Mouse (Mus musculus): ENCODE results near the gene Lsamp. TPM values are rescaled to one million over a fixed set of nuclear protein-coding genes. Genes with fewer than 3 reads are reported as not detected.

Gene Lsamp
- polyA plus RNA-seq, 1 experiment, result 0.04 TPM

- TF ChIP-seq POLR2A (IDR thresholded peaks at IDR 0.05; ENCODE audit: low read depth, low read length) (no peak), CTCF (IDR thresholded peaks at IDR 0.05; ENCODE audit: extremely low read depth, insufficient read depth, insufficient read length, insufficient replicate concordance) (no peak)
- no peaks in the 10 kb centered on the region for H3K4me1 ChIP-seq (ENCODE audit: control insufficient read depth, insufficient read depth, insufficient read length)
- H3K27ac ChIP-seq (ENCODE audit: insufficient read depth, low read length), result no peak overlapping the region
- no peak for DNase-seq (ENCODE audit: low read depth in 1 of 2, low spot score in 2 of 2)
- H3K4me3 ChIP-seq (ENCODE audit: extremely low read depth, insufficient read depth, insufficient read length), result no peak overlapping the region
- no peaks in the 10 kb centered on the region for H3K27me3 ChIP-seq (ENCODE audit: control insufficient read depth, insufficient read depth, low read length)
- no peaks in the 10 kb centered on the region for H3K36me3 ChIP-seq (ENCODE audit: control insufficient read depth, insufficient read depth, low read length)
- 80% methylated on average over 7 of the region's 7 CpGs for WGBS
Measured at GRCm38 (mm10) chr16:40509146-40510030, 525.2 kb downstream of the Lsamp start.

DNA sequence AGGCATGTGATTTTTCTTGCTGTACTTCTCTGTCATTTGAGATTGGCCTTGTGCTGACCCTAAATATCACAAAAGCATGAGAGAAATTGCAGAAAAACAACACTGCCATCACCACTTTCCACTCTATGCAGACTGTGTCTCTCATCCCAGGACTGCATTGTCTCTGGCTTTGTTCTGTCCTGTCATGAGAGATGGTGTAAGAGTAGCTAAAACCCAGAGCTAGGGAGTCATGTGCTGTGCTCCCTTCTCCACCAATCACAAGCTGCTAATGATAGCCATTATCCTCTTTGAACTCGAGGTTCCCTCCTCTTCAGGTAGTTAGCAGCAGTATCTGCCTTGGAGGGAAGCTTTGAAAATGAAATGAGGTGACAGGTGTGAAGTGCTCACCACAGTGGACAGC, 552.6 kb downstream of the Lsamp start:
- Histone ChIP-seq H3K4me1 (ENCODE audit: control insufficient read depth, insufficient read depth, insufficient read length) (no peaks in the 10 kb centered on the region; the same call in 1 of the 2 replicates), H3K36me3 (ENCODE audit: control insufficient read depth, insufficient read depth, low read length) (no peaks in the 10 kb centered on the region), H3K27ac (ENCODE audit: insufficient read depth, low read length) (no peak overlapping the region), H3K27me3 (ENCODE audit: control insufficient read depth, insufficient read depth, low read length) (no peaks in the 10 kb centered on the region), H3K4me3 (ENCODE audit: extremely low read depth, insufficient read depth, insufficient read length) (no peak overlapping the region)
- DNase-seq (ENCODE audit: low read depth in 1 of 2, low spot score in 2 of 2), result no peak
- 9% methylated on average over 1 of the region's 1 CpGs for WGBS
- no peak for TF ChIP-seq POLR2A (IDR thresholded peaks at IDR 0.05; ENCODE audit: low read depth, low read length)
- no peak for TF ChIP-seq CTCF (IDR thresholded peaks at IDR 0.05; ENCODE audit: extremely low read depth, insufficient read depth, insufficient read length, insufficient replicate concordance)

DNA sequence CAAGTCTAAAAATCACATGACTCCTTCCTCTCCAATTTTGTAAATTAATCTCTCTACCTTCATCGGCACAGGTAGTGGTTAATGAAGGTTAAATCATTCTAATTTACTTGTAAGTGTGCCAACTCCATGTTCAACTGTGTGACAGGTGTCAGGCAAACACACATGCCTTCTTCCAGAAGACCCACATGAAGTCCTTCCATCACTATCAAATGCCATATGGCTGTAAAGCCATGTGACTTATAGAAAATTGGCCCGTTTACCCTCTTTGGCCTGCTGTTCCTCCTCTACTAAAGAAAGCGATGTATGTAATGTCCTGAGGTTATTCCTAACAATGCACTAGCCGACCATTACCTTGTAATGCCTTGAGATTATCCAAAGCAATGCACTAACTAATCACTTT, 565.5 kb downstream of the Lsamp start:
- Histone ChIP-seq H3K4me3 (ENCODE audit: extremely low read depth, insufficient read depth, insufficient read length) (no peak overlapping the region), H3K27me3 (ENCODE audit: control insufficient read depth, insufficient read depth, low read length) (no peaks in the 10 kb centered on the region), H3K4me1 (ENCODE audit: control insufficient read depth, insufficient read depth, insufficient read length) (no peaks in the 10 kb centered on the region), H3K27ac (ENCODE audit: insufficient read depth, low read length) (no peak overlapping the region), H3K36me3 (ENCODE audit: control insufficient read depth, insufficient read depth, low read length) (no peaks in the 10 kb centered on the region)
- no peak for DNase-seq (ENCODE audit: low read depth in 1 of 2, low spot score in 2 of 2)
- 93% methylated on average over 4 of the region's 4 CpGs for WGBS
- TF ChIP-seq CTCF (IDR thresholded peaks at IDR 0.05; ENCODE audit: extremely low read depth, insufficient read depth, insufficient read length, insufficient replicate concordance) (no peak), POLR2A (IDR thresholded peaks at IDR 0.05; ENCODE audit: low read depth, low read length) (no peak)

DNA sequence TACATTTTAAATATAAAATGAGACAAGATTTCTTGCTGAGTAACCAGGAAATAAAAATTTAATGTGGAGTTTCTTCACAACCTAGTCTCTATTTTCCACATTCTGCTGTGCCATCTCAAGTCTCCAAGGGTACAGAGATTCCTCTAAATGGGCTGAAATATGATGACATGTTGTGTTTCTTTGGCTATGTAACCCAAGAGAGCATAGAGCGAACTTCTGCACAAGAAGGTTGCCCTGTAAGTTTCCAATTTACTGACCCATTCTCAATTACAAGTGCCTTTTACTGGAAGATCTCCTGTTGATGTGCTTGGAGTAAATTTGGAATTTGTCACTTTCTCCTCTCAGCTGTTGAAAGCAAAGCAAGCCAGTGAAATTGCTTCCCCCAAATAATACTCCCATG, 571.4 kb downstream of the Lsamp start:
- H3K27me3 ChIP-seq (ENCODE audit: control insufficient read depth, insufficient read depth, low read length), result no peaks in the 10 kb centered on the region
- no peak for DNase-seq (ENCODE audit: low read depth in 1 of 2, low spot score in 2 of 2)
- H3K27ac ChIP-seq (ENCODE audit: insufficient read depth, low read length), result no peak overlapping the region
- no peak for TF ChIP-seq CTCF (IDR thresholded peaks at IDR 0.05; ENCODE audit: extremely low read depth, insufficient read depth, insufficient read length, insufficient replicate concordance)
- TF ChIP-seq POLR2A (IDR thresholded peaks at IDR 0.05; ENCODE audit: low read depth, low read length), result no peak
- H3K4me3 ChIP-seq (ENCODE audit: extremely low read depth, insufficient read depth, insufficient read length), result no peak overlapping the region
- WGBS, result 80% methylated on average over 1 of the region's 1 CpGs
- H3K4me1 ChIP-seq (ENCODE audit: control insufficient read depth, insufficient read depth, insufficient read length), result no peaks in the 10 kb centered on the region
- no peaks in the 10 kb centered on the region for H3K36me3 ChIP-seq (ENCODE audit: control insufficient read depth, insufficient read depth, low read length)

GRCm38 (mm10) chr16:40557680-40558249, 573.6 kb downstream of the Lsamp start:
- Histone ChIP-seq H3K4me3 (ENCODE audit: extremely low read depth, insufficient read depth, insufficient read length) (no peak overlapping the region), H3K4me1 (ENCODE audit: control insufficient read depth, insufficient read depth, insufficient read length) (no peaks in the 10 kb centered on the region), H3K36me3 (ENCODE audit: control insufficient read depth, insufficient read depth, low read length) (no peaks in the 10 kb centered on the region), H3K27me3 (ENCODE audit: control insufficient read depth, insufficient read depth, low read length) (no peaks in the 10 kb centered on the region), H3K27ac (ENCODE audit: insufficient read depth, low read length) (no peak overlapping the region)
- TF ChIP-seq CTCF (IDR thresholded peaks at IDR 0.05; ENCODE audit: extremely low read depth, insufficient read depth, insufficient read length, insufficient replicate concordance) (no peak), POLR2A (IDR thresholded peaks at IDR 0.05; ENCODE audit: low read depth, low read length) (no peak)
- DNase-seq (ENCODE audit: low read depth in 1 of 2, low spot score in 2 of 2), result no peak
- 90% methylated on average over 5 of the region's 5 CpGs for WGBS

GRCm38 (mm10) chr16:40567431-40567941, 583.3 kb downstream of the Lsamp start:
- WGBS, result 90% methylated on average over 9 of the region's 9 CpGs
- no peak for DNase-seq (ENCODE audit: low read depth in 1 of 2, low spot score in 2 of 2)
- TF ChIP-seq CTCF (IDR thresholded peaks at IDR 0.05; ENCODE audit: extremely low read depth, insufficient read depth, insufficient read length, insufficient replicate concordance), result no peak
- TF ChIP-seq POLR2A (IDR thresholded peaks at IDR 0.05; ENCODE audit: low read depth, low read length), result no peak
- H3K27me3 ChIP-seq (ENCODE audit: control insufficient read depth, insufficient read depth, low read length), result no peaks in the 10 kb centered on the region
- H3K36me3 ChIP-seq (ENCODE audit: control insufficient read depth, insufficient read depth, low read length), result no peaks in the 10 kb centered on the region
- no peak overlapping the region for H3K4me3 ChIP-seq (ENCODE audit: extremely low read depth, insufficient read depth, insufficient read length)
- H3K4me1 ChIP-seq (ENCODE audit: control insufficient read depth, insufficient read depth, insufficient read length), result no peaks in the 10 kb centered on the region
- no peak overlapping the region for H3K27ac ChIP-seq (ENCODE audit: insufficient read depth, low read length)
